Mouse (Mus musculus) heart, embryonic 11.5 days (tissue): ENCODE results near the gene Bicc1. TPM values are rescaled to one million over a fixed set of nuclear protein-coding genes. Genes with fewer than 3 reads are reported as not detected.

Experiments used
- ATAC-seq: fragments of 200-750 bp; cut with Nextera tagmentation; replicated peaks from 2 replicates; pipeline ENCODE4 v1.8.0; 2017; ENCODE audit warnings: moderate library complexity; ENCODE audit not compliant: insufficient number of reproducible peaks, low FRiP score, low TSS enrichment
- H3K27ac ChIP-seq: fragments of 300-500 bp; sonication (generic); 2 replicates; pipeline ENCODE4 v1.5.1; 2014; ENCODE audit warnings: mild to moderate bottlenecking, low read depth, low read length
- H3K27me3 ChIP-seq: fragments of 300-500 bp; sonication (generic); 2 replicates; pipeline ENCODE4 v1.6.1; 2014; ENCODE audit warnings: mild to moderate bottlenecking, low read length, mixed read lengths; ENCODE audit not compliant: control insufficient read depth, insufficient read depth
- H3K36me3 ChIP-seq: fragments of 300-500 bp; sonication (generic); 2 replicates; pipeline ENCODE4 v1.6.1; 2014; ENCODE audit warnings: mild to moderate bottlenecking, low read length, moderate library complexity, mixed read lengths; ENCODE audit not compliant: control insufficient read depth, insufficient read depth
- H3K4me1 ChIP-seq: fragments of 300-500 bp; sonication (generic); 2 replicates; pipeline ENCODE4 v1.6.1; 2014; ENCODE audit warnings: low read length; ENCODE audit not compliant: control insufficient read depth, insufficient read depth
- H3K4me2 ChIP-seq: fragments of 300-500 bp; sonication (generic); 2 replicates; pipeline ENCODE4 v1.6.1; 2014; ENCODE audit warnings: mild to moderate bottlenecking, moderate library complexity
- H3K4me3 ChIP-seq: fragments of 300-500 bp; sonication (generic); 2 replicates; pipeline ENCODE4 v1.5.1; 2014; ENCODE audit warnings: low read depth, low read length
- H3K9ac ChIP-seq: fragments of 300-500 bp; sonication (generic); 2 replicates; pipeline ENCODE4 v1.6.1; 2014; ENCODE audit warnings: mild to moderate bottlenecking, low read depth, low read length, moderate library complexity
- H3K9me3 ChIP-seq: fragments of 300-500 bp; sonication (generic); replicated peaks from 2 replicates; pipeline ENCODE4 v1.6.1; 2016; ENCODE audit warnings: low read length; ENCODE audit not compliant: control insufficient read depth
- WGBS: fragments of 180-500 bp; shearing (Covaris S2); extraction: QIAGEN DNeasy Blood & Tissue Kit; methylation state at CpG from one replicate; pipeline ENCODE4 v1.1.7; 2014; ENCODE audit not compliant: insufficient replicate concordance; 5-methylcytosine and 5-hydroxymethylcytosine counted together
- polyA plus RNA-seq: library from polyadenylated mRNA; unstranded; fragments of >200 nt; fragmentation: Nextera tagmentation; extraction: Ambion mirVana; gene quantifications from 2 replicates; pipeline ENCODE4 v1.2.1, GENCODE M21; 2014

The Bicc1 gene
- polyA plus RNA-seq, 1 experiment from 2014 or later: 14.1 TPM

GRCm38 (mm10) chr10:71002871-71003270 is 156.6 kb downstream of the Bicc1 start:
- no peak overlapping the region for H3K4me3 ChIP-seq
- H3K9me3 ChIP-seq: no peaks in the 10 kb centered on the region
- H3K27me3 ChIP-seq: no peaks in the 10 kb centered on the region
- H3K27ac ChIP-seq: no peak overlapping the region
- WGBS: 81% methylated on average over 2 of the region's 2 CpGs
- ATAC-seq: no peak
- no peak overlapping the region for H3K9ac ChIP-seq
- H3K4me1 ChIP-seq: no peaks in the 10 kb centered on the region
- no peak overlapping the region for H3K4me2 ChIP-seq
- no peaks in the 10 kb centered on the region for H3K36me3 ChIP-seq

DNA sequence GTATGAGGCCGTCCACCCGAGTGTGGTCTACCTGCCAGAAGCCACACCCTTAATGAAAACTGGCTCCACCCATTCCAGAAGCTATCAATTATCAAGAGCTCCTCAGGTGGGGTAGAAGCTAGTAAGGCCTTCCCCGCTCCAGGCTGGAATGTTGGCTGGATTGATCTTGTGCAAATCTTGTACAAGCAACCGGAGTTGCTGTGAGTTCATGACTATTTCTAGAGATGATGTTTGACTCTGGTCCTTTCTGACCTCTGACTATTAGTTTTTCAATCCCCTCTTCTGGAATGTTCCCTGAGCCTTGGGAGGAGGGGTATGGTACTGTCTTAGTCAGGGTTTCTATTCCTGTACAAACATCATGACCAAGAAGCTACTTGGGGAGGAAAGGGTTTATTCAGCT is 157.3 kb downstream of the Bicc1 start:
- 91% methylated on average over 4 of the region's 4 CpGs for WGBS
- Histone ChIP-seq H3K4me3 (no peak overlapping the region), H3K9ac (no peak overlapping the region), H3K4me2 (no peak overlapping the region), H3K36me3 (no peaks in the 10 kb centered on the region), H3K4me1 (no peaks in the 10 kb centered on the region), H3K27ac (no peak overlapping the region), H3K27me3 (no peaks in the 10 kb centered on the region), H3K9me3 (no peaks in the 10 kb centered on the region)
- no peak for ATAC-seq

- Histone ChIP-seq H3K9ac (no peak overlapping the region), H3K36me3 (no peaks in the 10 kb centered on the region), H3K4me2 (no peak overlapping the region), H3K4me1 (no peaks in the 10 kb centered on the region), H3K27ac (no peak overlapping the region), H3K9me3 (no peaks in the 10 kb centered on the region), H3K4me3 (no peak overlapping the region), H3K27me3 (no peaks in the 10 kb centered on the region)
- ATAC-seq: no peak
- WGBS: 51% methylated on average over 4 of the region's 4 CpGs
These were observed 161.4 kb downstream of the Bicc1 start for GRCm38 (mm10) chr10:70998136-70998535.

GRCm38 (mm10) chr10:70996051-70996450 is 163.4 kb downstream of the Bicc1 start:
- no peak overlapping the region for H3K9ac ChIP-seq
- H3K9me3 ChIP-seq: no peaks in the 10 kb centered on the region
- ATAC-seq: no peak
- H3K4me1 ChIP-seq: no peaks in the 10 kb centered on the region
- no peaks in the 10 kb centered on the region for H3K36me3 ChIP-seq
- no peak overlapping the region for H3K27ac ChIP-seq
- H3K4me3 ChIP-seq: no peak overlapping the region
- no peaks in the 10 kb centered on the region for H3K27me3 ChIP-seq
- 86% methylated on average over 9 of the region's 9 CpGs for WGBS
- no peak overlapping the region for H3K4me2 ChIP-seq

DNA sequence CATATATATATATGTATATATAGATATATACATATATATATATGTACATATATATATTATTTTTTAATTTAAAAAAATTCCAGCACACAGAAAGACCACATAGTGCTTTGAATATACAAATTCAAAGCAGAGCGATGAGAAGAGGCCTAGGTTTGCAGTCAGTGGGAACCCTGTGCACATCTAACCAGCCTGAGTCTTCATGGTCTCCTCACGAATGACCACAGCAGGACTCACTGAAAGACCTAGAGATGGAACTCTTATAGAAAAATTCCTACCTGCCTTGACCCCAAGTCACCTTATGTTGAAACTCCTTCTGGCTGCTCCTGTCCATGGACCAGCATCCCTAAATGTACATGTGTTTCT is 165.4 kb downstream of the Bicc1 start:
- ATAC-seq: no peak
- H3K27me3 ChIP-seq: no peaks in the 10 kb centered on the region
- H3K27ac ChIP-seq: no peak overlapping the region
- H3K9me3 ChIP-seq: no peaks in the 10 kb centered on the region
- H3K4me3 ChIP-seq: no peak overlapping the region
- H3K4me1 ChIP-seq: no peaks in the 10 kb centered on the region
- no peak overlapping the region for H3K4me2 ChIP-seq
- WGBS: 94% methylated on average over 2 of the region's 2 CpGs
- no peaks in the 10 kb centered on the region for H3K36me3 ChIP-seq
- H3K9ac ChIP-seq: no peak overlapping the region

DNA sequence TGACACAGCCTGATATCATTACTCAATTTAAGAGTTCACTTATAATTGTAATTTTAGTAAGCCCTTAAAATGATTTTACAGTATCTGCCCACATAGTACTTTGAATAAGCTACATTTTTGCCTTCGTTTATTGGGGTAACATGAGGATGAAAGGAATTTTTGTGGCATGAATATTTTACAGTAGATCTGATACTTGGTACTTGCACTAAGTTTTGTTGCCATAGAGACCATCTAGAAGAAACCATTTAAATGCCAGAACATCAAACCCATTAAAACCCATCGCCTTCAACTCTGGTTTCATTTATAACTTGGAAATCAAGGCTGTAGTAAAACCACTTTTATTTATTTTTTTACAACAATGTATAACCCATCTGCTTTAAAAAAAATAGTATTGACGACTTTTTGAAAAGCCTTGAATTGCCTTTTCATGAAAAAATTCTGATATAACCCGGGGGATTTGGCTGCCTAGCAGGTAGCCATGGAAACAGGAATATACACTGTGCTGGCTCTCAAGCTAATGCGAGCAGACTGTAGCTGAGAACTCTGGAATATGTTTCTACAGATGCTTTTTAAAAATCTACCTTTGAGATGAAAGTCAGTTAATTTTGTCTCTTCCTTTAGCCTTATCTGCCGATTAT is 165.9 kb downstream of the Bicc1 start:
- H3K27ac ChIP-seq: no peak overlapping the region
- 75% methylated on average over 6 of the region's 6 CpGs for WGBS

GRCm38 (mm10) chr10:70987396-70987795 is 172.1 kb downstream of the Bicc1 start:
- no peaks in the 10 kb centered on the region for H3K9me3 ChIP-seq
- no peaks in the 10 kb centered on the region for H3K27me3 ChIP-seq
- no peak overlapping the region for H3K4me3 ChIP-seq
- H3K27ac ChIP-seq: no peak overlapping the region
- ATAC-seq: no peak
- WGBS: 57% methylated on average over 5 of the region's 5 CpGs
- H3K4me2 ChIP-seq: no peak overlapping the region
- H3K9ac ChIP-seq: no peak overlapping the region
- no peaks in the 10 kb centered on the region for H3K4me1 ChIP-seq
- no peaks in the 10 kb centered on the region for H3K36me3 ChIP-seq

More for the DNA sequence above, 165.9 kb downstream of the Bicc1 start:
- Histone ChIP-seq H3K9me3 (no peaks in the 10 kb centered on the region), H3K4me1 (no peaks in the 10 kb centered on the region), H3K9ac (no peak overlapping the region), H3K27me3 (no peaks in the 10 kb centered on the region), H3K4me3 (no peak overlapping the region), H3K4me2 (no peak overlapping the region), H3K36me3 (no peaks in the 10 kb centered on the region)
- no peak for ATAC-seq

GRCm38 (mm10) chr10:70983036-70983670 is 176.3 kb downstream of the Bicc1 start:
- no peak for ATAC-seq
- H3K36me3 ChIP-seq: no peaks in the 10 kb centered on the region
- H3K9ac ChIP-seq: no peak overlapping the region
- no peaks in the 10 kb centered on the region for H3K27me3 ChIP-seq
- no peaks in the 10 kb centered on the region for H3K9me3 ChIP-seq
- 79% methylated on average over 11 of the region's 11 CpGs for WGBS
- no peak overlapping the region for H3K4me3 ChIP-seq
- H3K4me1 ChIP-seq: no peaks in the 10 kb centered on the region
- H3K27ac ChIP-seq: no peak overlapping the region
- no peak overlapping the region for H3K4me2 ChIP-seq

DNA sequence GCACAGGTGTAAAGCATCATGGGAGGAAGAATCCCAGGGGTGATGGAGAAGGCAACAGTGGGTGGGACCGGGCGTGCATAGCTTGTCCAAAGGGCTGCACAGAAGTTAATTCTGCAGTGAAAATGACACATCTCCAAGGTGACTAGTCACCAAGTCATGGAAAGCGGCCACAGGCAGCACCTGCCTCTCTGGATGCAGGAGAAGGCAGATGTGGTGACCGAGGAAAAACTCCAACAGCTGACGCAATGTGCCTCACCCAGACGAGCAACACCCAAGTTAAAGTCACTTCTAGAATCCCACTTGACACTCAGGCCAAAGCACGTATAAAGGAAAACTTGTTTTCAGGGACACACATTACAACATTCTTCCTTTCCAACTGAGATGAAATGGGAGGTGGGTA is 177.3 kb downstream of the Bicc1 start:
- Histone ChIP-seq H3K9ac (no peak overlapping the region), H3K4me1 (no peaks in the 10 kb centered on the region), H3K4me2 (no peak overlapping the region), H3K9me3 (no peaks in the 10 kb centered on the region), H3K27me3 (no peaks in the 10 kb centered on the region), H3K27ac (no peak overlapping the region), H3K4me3 (no peak overlapping the region), H3K36me3 (no peaks in the 10 kb centered on the region)
- no peak for ATAC-seq
- 83% methylated on average over 7 of the region's 7 CpGs for WGBS
